Mouse (Mus musculus) megakaryocyte progenitor cell, adult 5-6 weeks (primary cell): ENCODE measurements at regions not wholly inside any gene's neighbourhood (a gene's known extent, or its start where the extent isn't known, plus 50 kb on each side); places are given as distances from the start of the nearest gene placed in this dataset.

Experiments used
- ATAC-seq: replicated peaks from 2 replicates; pipeline ENCODE4 v1.8.0; 2016; ENCODE audit warnings: mild to moderate bottlenecking, moderate TSS enrichment, inconsistent platforms; ENCODE audit not compliant: poor library complexity

DNA sequence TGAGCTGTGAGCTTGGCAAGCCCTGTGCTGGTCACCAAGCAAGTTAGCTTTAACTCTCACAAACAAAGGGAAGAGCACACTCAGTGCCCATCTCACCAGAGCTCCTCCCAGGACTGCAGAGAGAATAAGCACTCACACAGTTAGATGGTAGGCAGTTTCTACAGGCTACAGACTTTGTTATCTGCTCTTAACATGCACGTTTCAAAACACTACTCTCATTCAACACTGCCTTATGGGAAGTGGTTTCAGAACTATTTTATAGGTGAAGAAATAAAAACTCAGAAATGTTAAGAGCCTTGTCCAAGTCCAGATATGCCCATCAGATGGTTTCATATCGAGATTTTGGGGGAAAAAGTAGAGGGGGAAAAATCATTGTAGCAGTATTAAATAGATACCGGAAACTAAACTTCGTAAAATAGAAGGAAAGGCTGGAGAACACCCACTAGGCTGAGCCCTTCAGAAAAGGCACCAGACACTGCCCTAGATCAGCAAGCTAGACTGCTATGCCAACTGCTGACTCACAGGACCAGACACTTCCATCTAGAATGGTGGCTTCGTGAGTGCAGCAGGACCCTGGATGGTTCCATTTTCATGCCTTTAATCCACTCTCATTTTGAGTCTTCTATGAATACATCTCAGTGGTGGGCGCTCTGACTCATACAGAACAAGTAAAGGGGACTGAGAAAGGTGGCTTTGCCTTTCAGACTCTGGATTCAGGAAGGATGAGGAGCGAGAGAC, 51.3 kb upstream of the Serbp1 start:
- ATAC-seq = peak; percentile 64

GRCm38 (mm10) chr6:67184662-67185061, 53.3 kb upstream of the Serbp1 start:
- no peak for ATAC-seq

DNA sequence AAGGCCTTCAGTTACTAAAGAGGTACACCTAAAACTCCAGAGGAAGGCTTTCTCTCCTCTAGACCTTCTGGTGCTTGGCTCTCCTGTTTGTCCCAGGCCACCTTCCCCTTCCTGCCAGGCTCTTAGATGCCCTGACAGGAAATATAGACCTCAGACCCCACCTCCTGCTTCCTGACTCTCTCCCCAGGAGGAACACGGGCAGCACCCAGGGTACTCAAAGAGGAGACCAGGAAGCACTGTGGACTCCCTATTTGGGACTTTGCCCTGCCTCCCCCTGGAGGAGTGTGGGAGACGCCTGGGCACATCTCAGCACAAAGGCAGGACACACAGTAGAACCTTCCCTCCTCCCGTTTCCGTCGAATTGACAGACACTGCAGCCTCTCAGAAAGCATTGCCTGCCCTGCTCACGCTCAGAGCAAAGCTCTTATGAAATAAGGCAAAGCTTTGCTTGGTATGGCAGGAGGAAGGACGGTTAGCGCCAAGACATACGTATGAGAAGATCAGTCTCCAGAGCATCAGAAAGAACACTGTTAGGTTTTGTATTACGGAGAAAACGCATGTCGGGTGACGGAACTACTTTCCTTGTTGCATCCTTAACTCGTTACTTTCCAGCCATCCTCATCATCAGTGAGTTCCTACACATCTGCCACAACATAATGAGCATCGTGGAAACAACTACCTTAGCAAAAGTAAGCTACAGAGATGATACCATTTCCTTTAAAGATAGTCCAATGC, 54.3 kb upstream of the Serbp1 start:
- peak; percentile 52 for ATAC-seq

DNA sequence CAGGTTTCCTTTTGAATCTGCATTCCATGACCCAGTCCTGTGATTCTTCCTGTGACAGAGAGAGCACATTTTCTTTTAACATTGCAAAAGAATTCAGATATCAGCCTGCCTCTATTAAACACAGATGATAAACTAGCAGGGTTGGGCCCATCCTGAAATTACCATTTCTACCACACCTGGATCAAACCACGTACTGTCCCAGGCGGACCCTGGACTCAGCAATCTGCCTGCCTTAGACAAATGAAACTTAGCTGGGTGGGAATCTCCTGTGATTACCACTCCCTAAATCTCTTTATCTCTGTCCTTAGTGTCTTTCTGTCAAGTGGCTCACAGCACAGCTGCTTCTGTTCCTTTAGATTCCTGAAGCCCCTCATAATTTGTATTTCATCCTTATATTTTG, 55.5 kb upstream of the Serbp1 start:
- ATAC-seq = no peak

DNA sequence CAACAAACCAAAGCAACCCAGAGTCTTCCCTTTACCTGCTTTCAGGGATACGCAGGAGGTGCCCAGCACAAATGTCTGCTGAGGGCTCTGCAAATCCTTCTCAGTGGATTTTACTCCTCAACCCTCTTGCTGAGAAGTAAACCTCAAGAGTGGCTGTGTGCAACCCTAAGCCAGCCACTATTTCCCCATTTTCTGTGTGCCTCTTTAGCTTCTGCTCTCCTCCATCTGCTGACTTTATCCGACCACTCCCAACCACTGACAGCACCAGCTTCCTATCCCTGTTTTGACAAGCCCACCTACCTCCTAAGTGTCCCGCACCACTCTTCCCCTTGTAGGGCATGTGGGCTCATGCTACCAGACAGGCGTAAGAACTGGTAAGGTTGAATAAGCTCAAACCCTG, 56.5 kb upstream of the Serbp1 start:
- ATAC-seq = peak; percentile 32

GRCm38 (mm10) chr6:67179416-67179815, 58.6 kb upstream of the Serbp1 start:
- ATAC-seq = no peak

DNA sequence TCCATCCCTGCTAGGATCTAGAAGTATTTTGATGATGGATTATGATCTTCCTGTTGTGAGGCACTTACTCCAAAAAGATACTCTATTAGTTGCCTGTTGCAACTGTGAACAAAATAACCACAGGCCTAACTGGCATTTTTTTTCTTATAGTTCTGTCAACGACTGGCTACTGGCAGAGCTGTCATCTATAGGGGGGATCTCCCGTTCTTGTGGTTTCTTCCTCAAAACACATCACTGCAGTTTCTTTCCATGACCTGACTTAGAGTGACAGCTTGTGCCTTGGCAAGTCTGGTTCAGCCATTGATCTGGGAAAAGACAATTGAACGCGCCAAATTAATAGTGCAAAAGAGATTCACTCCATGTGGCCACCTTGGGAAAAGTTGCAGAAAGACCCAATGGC, 59.4 kb upstream of the Serbp1 start:
- ATAC-seq = peak; percentile 55

- ATAC-seq = peak; percentile 26
These were observed 59.9 kb upstream of the Serbp1 start for GRCm38 (mm10) chr6:67178101-67178500.

DNA sequence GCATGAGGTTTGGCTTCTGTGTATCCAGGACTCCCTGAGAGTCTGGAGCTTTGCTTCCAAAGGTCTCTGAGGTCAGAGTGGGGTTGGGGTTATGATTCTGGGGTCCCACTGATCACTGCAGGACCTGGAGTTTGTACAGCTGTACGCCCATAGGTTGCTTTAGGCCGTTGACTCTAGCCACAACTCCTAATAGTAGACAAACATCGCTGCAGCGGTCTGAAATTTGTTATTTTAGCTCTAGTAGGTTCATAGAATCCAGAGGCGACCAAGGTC, 67.4 kb upstream of the Serbp1 start:
- ATAC-seq = no peak

GRCm38 (mm10) chr6:67169873-67170673, 67.9 kb upstream of the Serbp1 start:
- peak; percentile 95 for ATAC-seq

- 0 out of 2 replicates have a peak, but pooled peaks have one; percentile 1 for ATAC-seq
These were observed 69.2 kb upstream of the Serbp1 start for GRCm38 (mm10) chr6:67168803-67169202.

GRCm38 (mm10) chr6:67168031-67168777, 69.8 kb upstream of the Serbp1 start:
- ATAC-seq = peak; percentile 15

- ATAC-seq = no peak
These were observed 72.9 kb upstream of the Serbp1 start for GRCm38 (mm10) chr6:67165091-67165490.

GRCm38 (mm10) chr6:67163947-67164346, 74.0 kb upstream of the Serbp1 start:
- ATAC-seq = no peak

DNA sequence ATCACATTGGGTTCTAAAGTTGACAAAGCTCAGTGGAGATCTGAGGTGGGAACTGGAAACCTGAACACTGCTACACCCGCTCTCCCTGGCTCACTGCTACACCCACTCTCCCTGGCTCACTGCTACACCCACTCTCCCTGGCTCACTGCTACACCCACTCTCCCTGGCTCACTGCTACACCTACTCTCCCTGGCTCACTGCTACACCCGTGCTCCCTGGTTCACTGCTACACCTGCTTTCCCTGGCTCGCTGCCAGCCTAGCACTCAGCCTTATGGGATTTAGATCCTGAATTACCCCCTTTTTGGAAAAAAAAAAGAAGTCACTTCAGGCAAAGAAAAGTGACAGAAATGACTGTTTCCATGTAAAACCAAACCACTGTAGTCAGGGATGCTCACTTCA, 75.2 kb upstream of the Serbp1 start:
- no peak for ATAC-seq

DNA sequence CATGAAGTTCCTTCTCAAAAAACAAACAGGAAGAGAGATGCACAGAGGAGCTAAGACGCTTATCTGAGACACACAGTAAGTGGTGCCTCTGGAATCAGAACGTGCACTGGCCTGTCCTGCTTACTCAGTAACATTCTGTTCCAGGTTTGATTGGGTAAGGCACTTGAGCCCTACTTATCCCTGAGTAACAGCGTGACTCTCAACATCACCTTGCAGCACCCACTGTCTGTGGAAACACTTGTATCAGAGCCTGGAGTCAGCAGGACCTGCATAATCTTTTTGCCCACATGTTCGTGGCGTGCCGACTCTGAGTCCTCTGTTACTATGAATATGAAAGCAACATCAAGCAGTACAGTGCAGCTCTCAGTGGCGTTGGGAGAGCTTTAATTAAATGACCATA, 76.4 kb upstream of the Serbp1 start:
- ATAC-seq = peak; percentile 75

DNA sequence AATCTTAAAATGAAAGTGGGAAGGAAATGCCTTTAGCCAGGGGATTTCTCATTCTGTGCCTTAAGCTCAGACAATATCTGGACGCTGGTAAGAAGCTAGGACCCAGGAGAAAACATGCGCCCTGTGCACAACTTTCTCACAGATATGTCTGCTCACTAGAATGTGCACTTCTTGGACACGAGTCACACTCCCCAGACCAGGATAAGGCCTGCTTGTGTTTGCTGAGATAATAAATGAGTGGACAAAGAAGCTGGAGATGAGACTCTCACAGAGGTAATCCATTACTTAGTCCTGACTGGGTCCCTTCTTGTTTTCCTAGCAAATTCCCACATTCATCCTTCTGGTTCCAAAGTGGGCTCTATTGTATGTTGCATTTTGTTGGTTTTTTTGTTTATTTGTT, 77.4 kb upstream of the Serbp1 start:
- no peak for ATAC-seq

GRCm38 (mm10) chr6:67159726-67160523, 78.1 kb upstream of the Serbp1 start:
- ATAC-seq = no peak

DNA sequence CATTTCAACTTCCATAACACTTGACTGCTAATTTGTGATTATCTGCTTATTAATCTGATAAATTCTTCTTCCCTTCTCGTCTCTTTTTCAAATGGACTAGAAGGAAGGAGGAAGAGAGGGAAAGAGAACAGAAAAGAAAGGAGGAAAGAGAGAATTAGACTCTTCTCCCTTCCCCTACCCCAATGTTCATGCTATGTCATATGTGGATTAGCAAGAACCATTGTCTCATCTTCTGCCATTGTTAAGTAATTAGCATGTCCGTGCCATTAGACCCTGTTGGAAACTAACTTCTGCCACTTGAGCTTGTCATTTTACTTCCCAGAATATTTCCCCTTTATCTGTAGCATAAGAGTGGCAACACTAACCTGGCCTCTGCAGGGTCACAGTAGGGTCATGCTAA, 78.8 kb upstream of the Serbp1 start:
- no peak for ATAC-seq

- ATAC-seq = peak; percentile 82
These were observed 79.2 kb upstream of the Serbp1 start for GRCm38 (mm10) chr6:67158765-67159164.
